Mouse (Mus musculus): Measurements from ENCODE around the gene Hoxb2. TPM values are rescaled to one million over a fixed set of nuclear protein-coding genes. Genes with fewer than 3 reads are reported as not detected.

The Hoxb2 gene
- polyA plus RNA-seq, 1 experiment from 2014 or later = 63.0 TPM

DNA sequence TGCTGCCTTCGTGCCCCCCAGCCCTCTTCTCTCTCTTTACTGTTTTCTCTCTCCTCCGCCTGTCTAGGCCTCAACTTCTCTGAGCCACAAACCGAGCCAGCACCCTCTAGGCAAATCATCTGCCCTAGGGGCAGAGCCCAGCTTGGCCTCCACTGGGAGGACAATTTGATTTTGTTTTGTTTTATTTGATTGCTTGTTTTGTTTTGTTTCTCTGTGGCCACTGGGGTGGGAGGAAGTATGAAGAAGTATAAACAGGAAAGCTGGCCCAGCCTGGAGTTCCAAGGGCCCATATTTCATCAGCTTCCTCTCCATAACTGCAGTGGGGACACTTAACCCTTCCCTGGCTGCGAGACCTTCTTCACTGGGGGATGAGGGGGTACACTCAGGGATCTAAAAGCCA lies 41.0 kb upstream of the Hoxb2 start:
- Histone ChIP-seq H3K36me3 (peaks cover 20% of the 10 kb centered on the region), H3K4me1 (replicated peaks) (peaks cover 100% of the 10 kb centered on the region), H3K9ac (peak overlapping the region; percentile 100), H3K9me3 (no peaks in the 10 kb centered on the region), H3K4me2 (peak overlapping the region; percentile 96), H3K27me3 (no peaks in the 10 kb centered on the region), H3K4me3 (peak overlapping the region; percentile 99), H3K27ac (replicated peaks) (peak overlapping the region; percentile 100)
- 5% methylated on average over 4 of the region's 4 CpGs for WGBS
- ATAC-seq (ENCODE audit: low read depth) = no peak

DNA sequence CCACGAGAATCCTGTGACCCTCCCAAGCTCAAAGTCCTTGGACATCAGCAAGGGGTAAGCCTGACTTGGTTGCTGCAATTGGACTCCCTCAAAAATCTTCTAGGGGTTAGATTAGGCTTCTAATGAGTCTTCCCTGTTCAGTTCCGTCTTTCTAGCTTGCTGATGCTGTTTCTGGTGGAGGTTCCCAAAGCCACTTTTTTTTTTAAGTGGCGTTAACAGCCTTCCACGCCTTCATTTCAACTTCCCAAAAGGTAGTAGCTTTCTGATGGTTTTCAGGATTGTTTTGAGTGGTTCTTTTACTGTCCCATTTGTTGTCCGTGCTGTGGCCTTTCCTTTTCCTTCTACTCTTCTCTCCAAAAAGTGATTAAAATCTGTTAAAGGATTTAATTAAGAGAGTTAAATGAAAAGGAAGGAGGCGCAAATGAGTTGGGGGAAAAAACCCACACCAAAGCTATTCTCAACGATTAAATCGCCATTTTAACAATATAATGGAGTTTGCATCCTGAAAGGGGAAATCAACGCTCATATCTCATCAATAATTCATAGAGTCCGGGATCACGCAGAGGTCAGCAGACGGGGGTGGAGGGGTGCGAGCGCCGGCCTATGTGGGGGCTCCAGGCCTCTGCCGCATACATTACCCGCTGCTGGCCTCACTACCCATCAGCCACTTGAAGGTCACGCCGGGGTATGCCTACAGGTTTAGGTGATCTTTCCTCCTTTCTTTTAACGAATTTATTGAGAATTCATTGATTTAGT lies 40.0 kb upstream of the Hoxb2 start:
- peak overlapping the region; percentile 100 for H3K27ac ChIP-seq (replicated peaks)
- no peaks in the 10 kb centered on the region for H3K9me3 ChIP-seq
- H3K36me3 ChIP-seq = peaks cover 9% of the 10 kb centered on the region
- H3K4me3 ChIP-seq = peak overlapping the region; percentile 99
- peak overlapping the region; percentile 100 for H3K9ac ChIP-seq
- WGBS = 3% methylated on average over 20 of the region's 20 CpGs
- peaks cover 100% of the 10 kb centered on the region for H3K4me1 ChIP-seq (replicated peaks)
- peak overlapping the region; percentile 96 for H3K4me2 ChIP-seq
- no peak for ATAC-seq (ENCODE audit: low read depth)
- no peaks in the 10 kb centered on the region for H3K27me3 ChIP-seq

GRCm38 (mm10) chr11:96311097-96311496 lies 39.2 kb upstream of the Hoxb2 start:
- no peaks in the 10 kb centered on the region for H3K9me3 ChIP-seq
- H3K27me3 ChIP-seq = no peaks in the 10 kb centered on the region
- ATAC-seq (ENCODE audit: low read depth) = no peak
- peak overlapping the region; percentile 100 for H3K9ac ChIP-seq
- H3K4me3 ChIP-seq = peak overlapping the region; percentile 99
- 2% methylated on average over 6 of the region's 6 CpGs for WGBS
- H3K4me1 ChIP-seq (replicated peaks) = peaks cover 100% of the 10 kb centered on the region
- peak overlapping the region; percentile 100 for H3K27ac ChIP-seq (replicated peaks)
- peaks cover 2% of the 10 kb centered on the region for H3K36me3 ChIP-seq
- H3K4me2 ChIP-seq = peak overlapping the region; percentile 96

- Histone ChIP-seq H3K36me3 (no peaks in the 10 kb centered on the region), H3K4me1 (replicated peaks) (peaks cover 100% of the 10 kb centered on the region), H3K9me3 (no peaks in the 10 kb centered on the region), H3K9ac (peak overlapping the region; percentile 100), H3K27me3 (no peaks in the 10 kb centered on the region), H3K27ac (replicated peaks) (peak overlapping the region; percentile 100), H3K4me3 (peak overlapping the region; percentile 99), H3K4me2 (peak overlapping the region; percentile 96)
- peak; percentile 59 for ATAC-seq (ENCODE audit: low read depth)
- under 1% methylated on average over 31 of the region's 31 CpGs for WGBS
Measured at GRCm38 (mm10) chr11:96311520-96312417, 38.6 kb upstream of the Hoxb2 start.

- Histone ChIP-seq H3K36me3 (no peaks in the 10 kb centered on the region), H3K4me3 (peak overlapping the region; percentile 99), H3K27ac (replicated peaks) (peak overlapping the region; percentile 100), H3K4me2 (peak overlapping the region; percentile 96), H3K27me3 (no peaks in the 10 kb centered on the region), H3K9ac (peak overlapping the region; percentile 100), H3K9me3 (no peaks in the 10 kb centered on the region), H3K4me1 (replicated peaks) (peaks cover 100% of the 10 kb centered on the region)
- no peak for ATAC-seq (ENCODE audit: low read depth)
- 14% methylated on average over 2 of the region's 2 CpGs for WGBS
Measured at GRCm38 (mm10) chr11:96313134-96313533, 37.2 kb upstream of the Hoxb2 start.

- Histone ChIP-seq H3K4me2 (peak overlapping the region; percentile 96), H3K4me1 (replicated peaks) (peaks cover 94% of the 10 kb centered on the region), H3K27me3 (no peaks in the 10 kb centered on the region), H3K36me3 (no peaks in the 10 kb centered on the region), H3K27ac (replicated peaks) (peak overlapping the region; percentile 100), H3K4me3 (peak overlapping the region; percentile 99), H3K9ac (peak overlapping the region; percentile 100), H3K9me3 (no peaks in the 10 kb centered on the region)
- 3% methylated on average over 12 of the region's 12 CpGs for WGBS
- ATAC-seq (ENCODE audit: low read depth) = no peak
Measured at GRCm38 (mm10) chr11:96313806-96314428, 36.4 kb upstream of the Hoxb2 start.

GRCm38 (mm10) chr11:96314671-96315343 lies 35.5 kb upstream of the Hoxb2 start:
- ATAC-seq (ENCODE audit: low read depth) = no peak
- H3K9me3 ChIP-seq = no peaks in the 10 kb centered on the region
- H3K27me3 ChIP-seq = no peaks in the 10 kb centered on the region
- H3K4me1 ChIP-seq (replicated peaks) = peaks cover 89% of the 10 kb centered on the region
- H3K9ac ChIP-seq = peak overlapping the region; percentile 100
- H3K4me2 ChIP-seq = peak overlapping the region; percentile 96
- no peaks in the 10 kb centered on the region for H3K36me3 ChIP-seq
- under 1% methylated on average over 34 of the region's 34 CpGs for WGBS
- peak overlapping the region; percentile 99 for H3K4me3 ChIP-seq
- peak overlapping the region; percentile 100 for H3K27ac ChIP-seq (replicated peaks)

DNA sequence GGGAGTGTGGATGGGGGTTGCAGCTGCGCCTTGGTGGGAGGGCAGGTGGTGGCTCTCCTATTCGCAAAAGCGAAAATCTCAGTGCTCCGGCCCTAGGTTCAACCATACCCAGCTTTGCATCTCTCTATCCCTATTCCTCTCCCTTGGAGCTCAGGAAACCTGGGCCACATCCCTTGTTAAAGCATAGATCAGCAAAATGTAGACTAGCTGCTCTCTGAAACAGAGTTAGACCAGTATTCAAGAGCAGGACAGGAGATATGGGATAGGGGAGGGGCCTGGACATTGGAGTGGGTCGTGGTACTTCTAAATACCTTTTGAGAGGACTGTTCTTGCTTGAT lies 35.0 kb upstream of the Hoxb2 start:
- peak overlapping the region; percentile 100 for H3K27ac ChIP-seq (replicated peaks)
- H3K4me3 ChIP-seq = peak overlapping the region; percentile 99
- no peaks in the 10 kb centered on the region for H3K9me3 ChIP-seq
- H3K4me2 ChIP-seq = peak overlapping the region; percentile 96
- no peaks in the 10 kb centered on the region for H3K36me3 ChIP-seq
- H3K27me3 ChIP-seq = no peaks in the 10 kb centered on the region
- ATAC-seq (ENCODE audit: low read depth) = no peak
- H3K9ac ChIP-seq = peak overlapping the region; percentile 100
- peaks cover 89% of the 10 kb centered on the region for H3K4me1 ChIP-seq (replicated peaks)
- WGBS = 2% methylated on average over 5 of the region's 5 CpGs

DNA sequence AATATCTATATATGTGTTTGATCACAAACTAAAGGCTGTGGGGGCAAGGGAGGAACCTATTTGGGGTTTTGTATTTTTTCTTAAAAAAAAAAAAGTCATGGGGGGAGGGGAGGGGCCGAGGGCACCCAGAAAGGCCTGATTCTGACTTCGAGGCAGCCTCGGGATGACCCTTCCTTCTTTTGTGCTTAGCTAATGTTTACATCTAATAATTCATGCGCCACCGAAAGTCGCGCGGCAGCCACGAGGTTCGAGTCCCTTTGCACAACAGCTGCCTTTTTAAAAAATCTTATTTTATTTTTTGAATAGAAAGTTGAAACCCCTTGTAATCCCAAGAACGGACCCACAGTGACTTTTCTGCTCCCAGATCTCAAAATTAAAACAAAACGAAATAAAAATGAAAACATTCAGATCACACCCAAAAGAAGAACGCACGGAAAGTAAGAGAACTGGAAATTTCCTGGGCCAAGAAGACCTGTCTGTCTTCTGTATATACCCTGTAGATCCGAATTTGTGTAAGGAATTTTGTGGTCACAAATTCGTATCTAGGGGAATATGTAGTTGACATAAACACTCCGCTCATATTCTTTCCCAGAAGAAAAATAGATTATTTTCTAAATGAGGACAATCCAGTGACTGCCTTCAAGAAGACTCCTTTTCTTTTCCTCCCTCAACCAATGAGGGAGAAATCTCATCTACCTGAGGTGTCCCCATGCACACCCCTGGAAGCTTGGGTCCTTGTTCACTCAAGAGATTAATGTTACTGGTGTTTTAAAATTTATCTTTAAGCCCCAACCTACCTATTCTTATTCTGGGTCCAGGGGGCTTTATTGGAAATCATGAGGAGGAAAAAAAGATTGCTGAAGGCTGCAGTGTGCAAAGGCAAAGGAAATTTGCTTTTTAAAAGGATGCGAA lies 33.4 kb upstream of the Hoxb2 start:
- peaks cover 89% of the 10 kb centered on the region for H3K4me1 ChIP-seq (replicated peaks)
- H3K27me3 ChIP-seq = no peaks in the 10 kb centered on the region
- peaks cover 7% of the 10 kb centered on the region; the same call in 1 of the 2 replicates for H3K36me3 ChIP-seq
- H3K9me3 ChIP-seq = no peaks in the 10 kb centered on the region
- H3K4me2 ChIP-seq = peak overlapping the region; percentile 96
- peak overlapping the region; percentile 100 for H3K27ac ChIP-seq (replicated peaks)
- H3K4me3 ChIP-seq = peak overlapping the region; percentile 99
- H3K9ac ChIP-seq = peak overlapping the region; percentile 100
- ATAC-seq (ENCODE audit: low read depth) = no peak
- 4% methylated on average over 18 of the region's 18 CpGs for WGBS

DNA sequence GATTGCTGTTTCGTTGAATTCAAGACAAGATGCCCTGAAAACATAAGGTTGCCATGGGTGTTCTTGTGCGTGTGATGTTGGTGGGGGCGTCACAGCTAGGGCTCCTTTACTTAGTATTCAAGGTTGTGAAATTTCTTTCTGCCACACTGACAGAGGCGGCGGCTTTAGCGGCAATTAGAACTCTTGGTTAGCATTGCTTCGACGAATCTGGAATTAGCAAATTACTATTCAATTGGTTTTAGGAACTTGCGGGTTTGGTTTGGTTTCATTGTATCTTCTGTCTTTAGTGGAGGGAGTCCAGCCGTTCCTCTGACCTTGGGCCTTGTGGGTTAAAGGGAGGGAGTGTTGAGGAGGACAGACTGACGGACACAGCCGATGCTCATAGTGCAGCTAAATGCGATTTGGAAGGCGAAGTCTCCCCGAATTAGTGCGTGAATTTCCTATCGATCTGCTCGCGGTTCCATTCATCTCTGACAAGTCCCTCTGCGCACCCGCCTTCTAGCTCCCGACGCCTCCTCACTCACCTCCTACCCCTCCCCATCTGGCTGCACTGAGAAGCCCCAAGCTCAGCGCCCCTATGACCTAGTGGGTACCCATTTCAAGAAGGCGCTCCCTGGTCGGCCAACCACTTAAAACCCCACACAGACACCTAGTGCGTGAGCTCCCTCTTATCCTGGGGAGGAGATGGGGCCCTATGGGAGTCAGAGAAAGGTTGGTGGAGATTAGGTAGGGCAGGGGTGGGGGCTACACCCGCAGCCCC lies 32.5 kb upstream of the Hoxb2 start, which contains the start of gene Hoxb4:
Gene Hoxb4, plus strand, starts transcription at position 660 of the 760 bp plus-strand sequence.
- no peaks in the 10 kb centered on the region for H3K9me3 ChIP-seq
- WGBS = 1% methylated on average over 28 of the region's 28 CpGs
- H3K27me3 ChIP-seq = no peaks in the 10 kb centered on the region
- ATAC-seq (ENCODE audit: low read depth) = 0 out of 2 replicates have a peak, but pooled peaks have one; percentile 3
- peak within 1 kb of the TSS; percentile 100 for H3K9ac ChIP-seq
- peaks cover 7% of the 10 kb centered on the region; the same call in 1 of the 2 replicates for H3K36me3 ChIP-seq
- peaks cover 89% of the 10 kb centered on the region for H3K4me1 ChIP-seq (replicated peaks)
- H3K4me2 ChIP-seq = peak within 1 kb of the TSS; percentile 96
- H3K4me3 ChIP-seq = peak within 1 kb of the TSS; percentile 99
- peak within 1 kb of the TSS; percentile 100 for H3K27ac ChIP-seq (replicated peaks)
